Mouse (Mus musculus): Measurements from ENCODE around the gene Tarbp1.

Gene Tarbp1

DNA sequence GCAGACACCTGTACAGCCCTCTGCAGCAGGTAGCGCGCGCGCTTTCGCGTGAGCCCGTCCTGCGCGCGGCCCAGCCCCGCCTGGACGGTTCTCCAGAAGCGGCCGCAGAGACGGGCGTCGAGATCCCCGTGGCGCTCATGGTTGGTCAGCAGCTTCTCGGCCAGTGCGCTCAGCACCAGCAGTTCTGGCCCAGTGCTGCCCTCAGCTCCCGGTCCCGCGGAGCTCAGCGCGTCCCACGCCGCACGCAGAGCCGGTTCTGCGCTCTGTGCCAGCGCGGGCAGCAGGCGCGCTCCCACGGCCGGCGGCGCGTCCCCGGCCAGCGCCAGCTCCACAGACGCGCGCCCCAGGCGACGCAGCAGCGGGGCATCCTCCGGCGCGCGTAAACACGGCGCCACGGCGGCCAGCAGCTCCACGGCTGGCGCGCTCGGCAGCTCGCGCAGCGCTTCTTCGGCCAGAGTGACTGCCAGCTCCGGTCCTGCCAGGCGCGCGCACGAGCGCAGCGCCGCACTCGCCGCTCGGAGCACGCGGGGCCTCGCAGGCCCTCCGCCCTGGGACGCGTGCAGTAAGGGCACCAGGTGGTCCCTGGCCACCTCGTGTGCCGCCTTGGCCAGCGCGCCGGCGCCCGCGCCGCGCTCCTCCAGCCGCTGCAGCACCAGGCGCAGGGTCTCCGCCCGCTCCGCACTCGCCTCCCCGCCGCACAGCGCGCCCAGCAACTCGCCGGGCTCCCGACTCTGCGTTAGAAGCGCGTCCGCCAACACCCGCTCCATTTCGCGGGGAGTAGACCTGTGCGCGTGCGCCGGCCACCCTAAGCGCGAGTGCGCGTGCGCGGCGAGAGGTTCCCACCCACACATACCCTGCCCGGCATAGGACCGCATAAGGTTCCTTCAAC is at the start of gene Tarbp1:
Gene Tarbp1, minus strand, starts transcription at position 767 of the 889 bp plus-strand sequence.
- DNase-seq (ENCODE audit: low spot score in 2 of 2), result peak; percentile 85 to 91

DNA sequence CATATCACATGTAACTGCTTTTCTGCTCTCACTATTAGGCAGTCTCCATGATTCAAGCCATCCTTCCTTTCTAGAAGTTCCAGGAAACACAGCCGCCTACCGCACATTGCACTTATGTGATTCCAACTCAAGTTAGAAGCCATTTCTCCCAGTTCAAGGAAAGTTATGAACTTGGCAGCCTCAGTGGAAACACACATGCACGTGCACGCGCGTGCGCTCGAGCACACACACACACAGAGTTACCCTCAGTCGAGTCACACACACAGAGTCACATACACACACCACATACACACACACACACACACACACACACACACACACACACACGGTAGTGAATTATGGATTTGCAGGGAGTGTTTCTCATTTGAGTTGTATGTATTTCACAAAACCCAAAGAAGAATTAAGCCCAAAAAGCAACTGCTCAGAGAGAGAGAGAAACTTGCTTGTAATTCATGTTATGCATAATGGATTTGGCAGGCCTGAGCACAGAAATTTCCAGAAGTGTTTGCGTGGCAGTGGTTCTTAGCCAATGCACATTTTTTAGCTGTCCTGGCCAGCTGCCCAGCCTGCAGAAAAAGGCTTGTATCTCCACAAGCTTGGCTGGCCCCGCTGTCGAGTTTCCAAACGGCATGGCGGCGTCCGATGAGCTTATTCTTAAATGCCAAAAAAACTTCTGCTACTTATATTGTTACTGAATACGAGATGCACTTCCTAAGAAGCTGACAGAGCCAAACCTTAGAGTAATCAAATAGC is 49.5 kb upstream of the Tarbp1 start:
- DNase-seq (ENCODE audit: low spot score in 2 of 2), result peak; percentile 48 to 85

DNA sequence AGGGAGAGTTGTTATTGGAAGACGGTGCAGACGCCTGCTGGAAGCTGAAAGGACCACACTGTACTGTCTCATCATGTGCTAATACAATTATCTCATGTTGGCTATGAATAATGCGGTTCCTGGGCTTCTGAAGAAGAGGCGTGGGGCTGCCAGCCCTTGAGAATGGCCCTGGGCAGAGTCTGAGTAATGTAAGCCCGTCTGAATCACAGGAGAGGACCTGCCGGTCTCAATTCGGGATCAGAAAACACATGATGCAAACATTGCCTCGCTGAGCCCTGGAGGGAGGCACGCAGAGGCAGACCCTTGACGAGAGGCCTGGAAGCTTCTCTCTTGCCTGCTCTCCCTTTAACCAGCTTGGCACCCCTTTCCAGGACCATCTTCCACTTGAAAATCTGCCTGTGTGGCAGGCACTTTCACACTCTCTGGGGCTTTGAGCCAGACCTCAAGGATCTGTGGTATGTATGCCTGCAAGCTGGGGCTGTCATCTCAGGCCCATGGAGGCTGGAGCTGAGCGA is 48.3 kb upstream of the Tarbp1 start:
- DNase-seq (ENCODE audit: low spot score in 2 of 2), result no peak

DNA sequence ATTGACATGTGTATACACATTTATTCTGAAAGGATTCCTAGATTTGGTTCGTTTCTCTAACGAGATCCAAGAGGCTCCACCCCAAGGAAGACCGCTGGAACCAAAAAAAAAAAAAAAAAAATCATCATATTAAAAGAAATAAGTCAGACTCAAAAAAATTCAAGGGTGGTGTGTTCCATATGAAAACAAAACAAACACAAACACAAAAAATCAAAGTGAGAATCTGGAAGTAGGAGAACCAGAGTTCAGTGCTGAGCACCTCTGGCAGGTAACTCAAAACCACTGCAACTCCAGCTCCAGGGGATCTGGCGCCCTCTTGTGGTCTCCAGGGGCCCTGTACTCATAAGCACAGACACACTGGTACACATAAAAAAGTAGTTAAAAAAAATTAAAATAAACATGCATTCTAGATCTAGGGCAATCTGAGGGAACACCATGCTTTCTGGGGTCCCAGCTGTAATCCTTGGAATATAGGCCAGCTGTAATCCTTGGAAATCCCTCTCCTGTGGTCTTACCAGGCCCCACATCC is 44.6 kb upstream of the Tarbp1 start:
- DNase-seq (ENCODE audit: low spot score in 2 of 2), result no peak

DNA sequence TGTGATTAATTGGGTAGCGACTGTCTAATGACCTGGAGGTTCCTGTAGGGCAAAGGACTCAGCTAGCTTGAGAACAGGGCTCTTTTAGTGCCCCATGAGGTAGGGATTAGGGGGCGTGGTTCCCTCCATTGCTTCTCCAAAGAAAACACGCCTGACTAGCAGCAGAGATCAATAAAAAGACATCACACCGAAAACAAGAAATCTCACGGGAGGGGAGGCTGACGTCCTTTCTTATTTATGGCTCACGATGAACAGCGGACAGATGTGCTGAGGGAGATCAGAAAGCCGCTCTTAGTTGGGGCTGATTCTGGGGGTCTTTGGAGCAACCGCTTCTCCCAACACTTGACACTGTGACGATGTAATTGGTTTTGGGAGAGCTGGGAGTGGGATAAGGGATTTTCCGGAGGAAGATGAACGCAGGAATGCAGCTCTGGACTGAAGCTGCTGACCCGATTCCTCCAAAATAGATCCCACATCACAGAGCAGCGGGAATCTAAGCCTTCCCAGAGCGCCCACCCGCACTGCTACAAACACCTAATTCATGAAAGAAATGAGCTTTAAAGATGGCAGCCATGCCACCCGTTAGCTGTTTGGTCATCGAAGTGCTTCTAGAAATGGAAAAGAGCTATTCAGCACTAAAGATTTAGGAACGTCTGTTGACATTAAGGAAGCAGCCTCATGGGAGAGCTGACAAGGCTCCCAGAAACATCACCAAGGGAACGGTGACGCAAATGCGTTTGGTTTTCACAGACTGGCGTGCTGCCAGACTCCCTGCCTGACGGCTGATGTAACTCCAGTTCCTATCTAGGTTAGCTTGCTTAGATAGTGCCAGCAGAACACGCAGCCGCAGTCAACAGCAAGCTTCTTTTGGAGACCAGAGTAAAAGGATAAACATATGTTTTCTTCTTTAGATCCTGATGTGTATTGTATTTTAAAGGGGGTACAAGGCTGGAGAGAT is 42.0 kb upstream of the Tarbp1 start:
- peak; percentile 86 to 95 for DNase-seq (ENCODE audit: low spot score in 2 of 2)

DNA sequence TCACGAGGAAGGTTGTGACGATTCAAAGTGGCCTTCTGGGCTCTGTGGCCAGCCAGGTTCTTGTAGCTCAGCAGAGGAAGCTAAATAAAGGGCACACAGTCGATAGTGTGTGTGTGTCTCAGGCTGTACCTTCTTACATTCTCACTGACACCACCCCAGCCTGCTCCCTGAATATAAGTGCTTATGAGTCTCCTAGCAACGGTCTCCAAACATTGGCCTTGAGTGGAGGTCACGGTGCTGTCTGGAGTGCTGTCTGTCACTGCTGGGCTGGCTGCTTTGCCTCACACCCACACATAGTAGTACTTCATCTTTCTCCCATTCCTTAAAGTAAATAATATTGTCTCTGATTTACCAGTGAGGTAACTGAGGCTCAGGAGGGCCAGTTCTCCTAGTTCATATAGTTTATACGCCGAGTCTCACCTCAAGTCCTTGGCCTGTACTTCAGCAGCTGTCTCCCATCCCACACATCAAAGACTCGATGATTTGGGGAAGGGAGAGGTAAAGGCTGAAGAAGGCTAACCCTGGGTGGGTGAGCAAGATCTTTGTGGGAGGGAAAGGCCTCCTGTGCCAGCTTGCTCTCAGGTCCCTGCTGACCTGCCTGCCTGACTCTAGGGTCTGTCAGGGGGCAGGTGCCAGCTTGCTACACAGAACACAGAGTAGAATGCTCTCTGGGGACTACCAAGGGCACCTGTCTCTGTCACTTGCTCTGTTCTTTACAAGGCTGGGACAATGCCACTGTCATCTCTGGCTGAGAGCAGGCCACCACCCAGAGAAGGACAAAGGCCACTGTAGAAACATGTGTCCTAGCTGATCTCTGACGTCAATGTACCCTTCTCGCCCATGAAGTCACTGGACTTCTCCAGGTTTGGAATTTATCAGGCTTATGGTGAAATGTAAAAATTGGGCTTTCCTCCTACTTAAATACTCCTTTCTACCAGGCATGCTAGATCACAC is 39.4 kb upstream of the Tarbp1 start:
- no peak for DNase-seq (ENCODE audit: low spot score in 2 of 2)

DNA sequence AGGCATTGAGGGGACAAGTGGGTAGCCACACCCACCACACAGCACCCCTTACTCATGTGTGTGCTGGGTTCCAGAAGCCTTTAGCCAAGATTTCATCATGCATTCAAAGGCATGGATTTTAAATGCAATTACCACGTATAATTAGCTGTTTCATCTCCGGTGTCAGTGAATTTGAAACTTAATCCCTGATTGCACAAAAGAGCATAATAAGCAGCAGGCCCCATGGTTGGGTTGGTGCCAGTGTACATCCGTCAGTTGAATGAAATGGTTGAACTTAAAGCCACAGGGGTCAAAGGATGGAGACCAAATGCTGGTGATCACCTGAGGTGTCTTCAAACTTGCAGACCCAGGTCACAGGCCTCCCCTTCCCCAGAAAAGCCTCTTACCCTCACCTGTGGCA is 36.0 kb upstream of the Tarbp1 start:
- DNase-seq (ENCODE audit: low spot score in 2 of 2), result no peak

DNA sequence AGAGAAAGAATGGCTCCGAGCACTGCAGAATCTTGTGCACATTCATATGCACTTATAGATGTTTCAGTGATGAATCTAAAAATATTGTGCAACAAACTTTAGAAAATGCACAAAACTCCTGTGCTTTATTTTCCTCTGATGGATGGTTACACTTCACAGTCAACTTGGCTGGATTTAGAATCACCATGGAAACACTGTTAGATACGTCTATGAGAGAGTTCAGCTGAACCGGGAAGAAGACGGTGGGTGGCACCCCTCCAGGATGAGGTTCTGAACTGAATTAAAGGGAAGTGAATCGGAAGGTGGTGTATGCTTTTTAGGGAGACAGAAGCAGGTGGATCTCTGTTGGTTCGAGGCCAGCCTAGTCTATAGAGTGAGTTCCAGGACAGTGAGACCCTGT is 34.8 kb upstream of the Tarbp1 start:
- no peak for DNase-seq (ENCODE audit: low spot score in 2 of 2)

DNA sequence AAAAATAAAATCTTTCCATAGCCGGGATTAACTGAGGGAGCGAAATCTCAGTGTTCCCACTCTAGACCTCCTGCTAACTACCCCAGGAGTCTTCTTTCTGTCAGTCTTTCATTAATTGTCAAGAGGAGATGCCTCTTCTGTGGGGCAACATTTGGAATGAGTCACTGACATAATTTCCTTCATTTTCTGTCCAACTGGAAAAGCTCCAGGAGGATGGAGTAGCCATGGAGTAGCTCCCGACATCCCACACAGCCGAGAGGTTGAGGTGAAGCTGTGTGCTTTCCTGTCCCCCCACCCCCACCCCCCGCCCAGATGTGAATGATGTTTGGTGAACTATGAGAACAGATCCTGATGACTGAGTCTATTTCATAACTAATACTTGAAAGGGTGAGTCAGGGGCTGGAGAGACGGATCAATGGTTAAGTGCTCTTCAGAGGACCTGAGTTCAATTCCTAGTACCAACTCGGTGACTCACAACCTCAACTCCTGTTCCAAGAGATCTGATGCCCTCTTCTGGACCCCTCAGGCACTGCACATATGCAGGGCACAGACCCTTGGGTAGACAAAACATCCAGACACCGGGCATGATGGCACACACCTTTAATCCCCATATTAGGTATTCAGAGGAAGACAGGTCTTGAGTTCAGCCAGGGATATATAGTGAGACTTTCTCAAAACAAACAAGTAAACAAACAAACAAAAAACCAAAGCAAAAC is 34.2 kb upstream of the Tarbp1 start:
- no peak for DNase-seq (ENCODE audit: low spot score in 2 of 2)

DNA sequence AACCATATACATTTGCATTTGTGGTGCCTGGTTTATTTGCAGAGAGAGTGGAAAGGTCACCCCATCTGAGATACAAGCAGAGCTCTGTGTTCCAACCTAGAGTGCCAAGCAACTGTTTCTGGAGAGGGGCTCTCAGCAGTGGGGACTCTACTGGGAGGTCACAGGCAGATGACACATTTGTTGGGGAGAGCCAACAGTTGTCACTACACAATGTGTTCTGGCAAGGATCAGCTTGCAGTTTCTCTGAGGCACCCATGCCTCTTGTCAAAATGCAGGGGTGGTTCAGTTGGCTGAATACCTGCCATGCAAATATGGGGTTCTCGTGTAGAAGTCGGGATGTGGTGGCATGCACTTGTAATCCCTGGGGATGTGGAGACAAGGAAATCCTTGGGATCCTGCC is 33.4 kb upstream of the Tarbp1 start:
- DNase-seq (ENCODE audit: low spot score in 2 of 2), result no peak

DNA sequence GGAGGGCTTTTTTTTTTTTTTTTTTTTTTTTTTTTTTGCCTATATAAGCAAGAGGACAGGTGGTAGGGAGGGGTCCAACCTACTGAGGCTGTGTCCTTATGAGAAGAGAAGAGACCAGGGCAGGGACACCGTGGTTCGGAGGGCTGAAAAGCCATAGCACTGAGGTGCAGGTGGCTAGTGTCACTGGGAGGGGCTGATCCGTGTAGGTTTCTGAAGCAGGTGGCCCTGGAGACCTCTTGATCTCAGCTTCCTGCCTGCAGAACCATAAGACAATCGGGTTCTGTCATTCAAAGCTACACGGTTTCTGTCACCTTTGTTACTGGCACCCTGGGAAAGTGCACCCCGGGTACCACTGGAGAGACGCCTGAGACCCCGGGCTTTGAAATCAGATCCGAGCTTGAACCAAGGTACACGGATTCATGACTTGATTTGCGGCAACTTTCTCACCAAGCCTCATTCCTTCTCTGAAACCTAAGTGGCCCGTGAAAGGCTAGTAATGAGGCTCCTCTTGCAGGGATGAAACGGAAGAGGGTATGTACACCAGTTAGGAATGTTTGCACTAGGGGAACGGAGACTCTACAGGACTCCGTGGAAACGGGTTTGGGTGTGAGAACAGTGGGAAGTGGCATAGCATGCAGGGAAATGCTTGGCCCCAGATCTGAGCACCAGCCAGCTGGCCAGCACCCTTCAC is 29.8 kb upstream of the Tarbp1 start:
- DNase-seq (ENCODE audit: low spot score in 2 of 2), result no peak

DNA sequence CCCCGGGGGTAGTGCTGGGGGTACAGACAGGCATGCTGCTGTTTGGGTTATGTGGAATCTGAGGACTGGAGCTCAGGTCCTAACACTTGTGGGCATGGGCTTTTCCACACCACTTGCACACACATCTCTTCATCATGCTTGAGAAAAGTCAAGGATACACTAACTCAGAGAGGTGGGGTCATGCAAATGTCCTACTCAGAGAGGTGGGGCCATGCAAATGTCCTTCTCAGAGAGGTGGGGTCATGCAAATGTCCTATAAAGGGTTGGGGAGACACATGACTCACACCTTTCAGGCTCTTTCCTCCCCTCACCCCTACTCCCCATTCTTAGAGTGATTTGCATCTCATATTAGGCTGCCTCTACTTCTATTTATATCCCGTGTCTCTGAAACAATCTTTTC is 27.9 kb upstream of the Tarbp1 start:
- no peak for DNase-seq (ENCODE audit: low spot score in 2 of 2)

DNA sequence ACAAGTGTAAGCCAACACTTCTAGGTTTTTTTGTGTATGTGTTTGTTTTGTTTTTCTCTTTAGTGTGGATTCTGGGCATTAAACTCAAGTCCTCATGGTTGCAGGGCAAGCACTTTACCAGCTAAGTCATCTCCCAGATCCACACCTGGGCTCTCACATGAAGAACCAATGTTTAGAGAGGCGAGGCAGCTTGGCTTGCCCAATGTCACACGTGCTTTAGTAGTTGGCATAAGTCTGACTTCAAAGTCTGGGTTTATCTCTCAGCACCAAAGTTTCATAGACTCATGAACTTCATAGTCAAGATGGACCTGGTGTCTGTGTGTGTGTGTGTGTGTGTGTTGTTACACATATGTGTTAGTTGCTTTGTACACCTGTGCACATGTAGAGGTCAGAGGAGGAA is 24.5 kb upstream of the Tarbp1 start:
- DNase-seq (ENCODE audit: low spot score in 2 of 2), result no peak

DNA sequence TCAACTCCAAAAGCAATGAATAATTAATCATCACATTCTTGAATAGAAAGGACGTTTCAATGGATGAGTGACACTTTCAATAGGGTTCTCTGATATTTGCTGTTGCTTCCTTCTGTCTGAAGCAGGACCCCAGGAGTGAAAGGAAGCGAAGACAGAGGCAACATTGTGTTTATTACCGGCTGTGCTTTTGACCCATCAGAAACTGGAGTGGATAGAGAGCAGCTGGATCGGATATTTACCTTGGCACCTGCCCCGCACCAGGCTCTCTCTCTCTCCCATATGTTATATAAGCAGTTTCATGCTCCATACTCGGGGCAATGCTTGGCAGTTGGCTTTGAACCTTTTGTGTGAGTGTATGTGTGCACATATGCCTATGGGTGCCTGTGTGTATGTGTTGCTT is 23.6 kb upstream of the Tarbp1 start:
- no peak for DNase-seq (ENCODE audit: low spot score in 2 of 2)

DNA sequence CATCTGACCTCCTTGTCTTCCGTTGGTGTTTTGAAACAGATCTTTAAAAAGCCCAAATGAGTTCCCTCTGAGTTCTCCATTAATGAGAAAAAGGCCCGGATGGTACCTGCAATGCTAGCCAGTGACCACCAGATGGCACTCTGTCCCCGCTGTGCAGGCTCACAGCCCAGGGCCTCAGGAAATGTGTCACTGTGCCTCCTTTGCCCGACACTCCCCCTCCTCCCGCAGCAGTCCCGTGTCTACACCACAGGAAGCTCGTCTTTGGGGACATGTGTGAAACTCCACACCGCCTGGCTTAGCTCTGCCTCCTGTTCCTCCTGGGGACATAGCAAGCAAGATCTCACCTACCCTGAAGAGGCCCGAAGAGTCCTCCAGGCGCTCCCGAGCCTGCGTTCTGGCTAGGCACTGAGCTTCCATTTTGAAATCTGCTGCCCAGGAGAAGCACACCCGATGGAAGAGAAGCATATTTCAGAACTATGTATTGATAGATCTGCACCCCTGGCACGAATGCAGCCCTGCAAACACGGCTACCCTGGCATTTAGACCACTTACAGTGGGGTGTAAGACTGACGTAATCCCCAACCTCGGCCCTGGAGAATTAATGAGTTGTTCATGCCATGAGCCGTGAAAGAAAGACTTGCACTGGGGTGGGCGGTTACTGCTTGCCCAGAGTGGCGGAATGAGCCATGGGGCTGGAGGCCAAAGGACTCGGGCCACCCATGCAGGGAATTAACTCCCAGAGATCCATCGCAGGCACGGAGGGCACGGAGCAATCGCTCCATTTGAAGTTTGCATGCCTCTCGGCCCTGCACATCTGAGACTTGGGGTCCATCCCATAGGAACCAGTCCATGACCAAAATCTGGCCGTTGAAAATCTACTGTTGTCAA is 22.9 kb upstream of the Tarbp1 start:
- peak; percentile 86 to 91 for DNase-seq (ENCODE audit: low spot score in 2 of 2)

DNA sequence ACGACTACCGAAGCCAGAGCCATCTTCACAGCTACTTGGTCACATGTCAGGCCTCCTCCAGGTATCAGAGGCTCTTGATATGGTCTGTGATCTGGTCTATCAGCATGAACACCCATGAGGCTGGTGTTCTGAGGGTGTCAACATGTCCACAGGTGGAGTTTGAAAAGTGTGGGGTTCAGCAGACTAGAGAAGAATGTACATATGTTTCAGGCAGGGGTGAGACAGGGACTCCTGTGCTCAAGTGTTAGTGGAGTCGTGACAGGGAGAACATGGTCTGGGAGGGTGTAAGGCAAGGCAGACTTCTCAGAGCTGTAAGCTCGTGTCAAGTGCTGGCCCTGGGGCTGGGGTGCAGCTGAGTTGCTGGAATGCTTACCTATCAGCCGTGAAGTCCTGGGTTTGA is 22.1 kb upstream of the Tarbp1 start:
- DNase-seq (ENCODE audit: low spot score in 2 of 2), result no peak

DNA sequence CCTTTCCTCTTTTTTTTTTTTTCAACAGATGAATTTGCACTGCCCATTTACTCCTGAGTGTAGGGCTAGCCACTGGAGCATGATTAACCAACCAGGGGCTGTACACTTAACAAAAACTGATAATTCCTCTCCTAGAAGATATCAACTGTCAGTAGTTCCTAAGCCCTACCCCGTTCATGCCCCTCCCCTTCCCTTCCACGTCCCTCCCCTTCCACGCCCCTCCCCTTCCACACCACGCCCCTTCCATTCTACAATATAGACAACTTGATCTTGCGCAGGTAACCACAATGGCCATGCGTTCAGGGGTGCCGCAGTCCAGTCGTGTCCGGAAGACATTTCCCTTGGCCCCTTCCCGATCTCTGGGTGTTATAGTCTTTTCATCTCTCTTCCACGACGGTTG is 20.6 kb upstream of the Tarbp1 start:
- DNase-seq (ENCODE audit: low spot score in 2 of 2), result no peak

Measured in urinary bladder, postnatal 36 days (tissue).